Mouse (Mus musculus) left cerebral cortex, adult 18-20 months (tissue): Measurements from ENCODE around the gene Myo3b. TPM values are rescaled to one million over a fixed set of nuclear protein-coding genes. Genes with fewer than 3 reads are reported as not detected.
A peak's percentile ranks its signal among the peaks of the same experiment; 100 is the strongest.
"Not testable (repeated sequence)": the region's sequence is repeated elsewhere in the genome, so short reads cannot be mapped to it uniquely, and the experiment has no call there.

Experiments used
- DNase-seq, 2 experiments: peaks; one replicate each; pipeline ENCODE4 v3.0.0; 2021 to 2022; ENCODE audit warnings: low spot score in 2 of 2, mixed read lengths in 1 of 2
- total RNA-seq, 2 experiments: library from RNA; stranded (reverse); gene quantifications; 2 replicates each; pipeline ENCODE4 v1.2.3; 2021

The Myo3b gene
- total RNA-seq, 2 experiments from 2014 or later, result 0.68 to 0.86 TPM

DNA sequence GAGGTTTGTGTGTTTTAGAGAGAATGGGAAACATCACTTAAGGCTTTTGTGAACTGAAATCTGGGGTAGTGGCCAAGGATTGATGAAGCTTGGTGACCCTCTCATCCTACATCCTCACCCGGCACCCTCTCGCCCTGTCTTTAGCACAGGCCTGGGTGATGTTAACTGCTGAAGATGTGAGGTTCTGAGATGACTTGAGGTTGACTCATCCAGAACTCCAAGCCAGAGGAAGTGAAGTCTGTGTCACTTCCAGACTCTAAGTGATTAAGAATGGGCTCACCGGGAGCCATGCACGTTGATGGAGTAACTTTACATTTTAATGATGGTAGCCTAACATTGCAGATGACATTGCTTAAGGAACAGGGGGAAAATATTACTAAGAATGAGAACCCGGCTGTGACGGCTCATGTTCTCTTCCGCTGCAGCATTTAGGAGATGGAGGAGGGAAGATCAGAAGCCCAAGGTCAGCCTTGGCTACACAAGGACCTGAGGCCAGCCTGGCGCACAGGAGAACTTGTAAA is 143.3 kb downstream of the Myo3b start:
- DNase-seq, result no peak

- peak in 1 of 2 experiments; percentile 30 for DNase-seq
These were observed 148.1 kb downstream of the Myo3b start for GRCm38 (mm10) chr2:70187040-70187439.

GRCm38 (mm10) chr2:70195418-70196248 is 156.7 kb downstream of the Myo3b start:
- no peak for DNase-seq

- no peak for DNase-seq
These were observed 163.1 kb downstream of the Myo3b start for GRCm38 (mm10) chr2:70201796-70202555.

GRCm38 (mm10) chr2:70202578-70203167 is 163.7 kb downstream of the Myo3b start:
- DNase-seq, result no peak

- DNase-seq, result no peak
These were observed 169.5 kb downstream of the Myo3b start for GRCm38 (mm10) chr2:70208411-70208810.

- DNase-seq, result no peak
These were observed 170.9 kb downstream of the Myo3b start for GRCm38 (mm10) chr2:70209790-70210189.

DNA sequence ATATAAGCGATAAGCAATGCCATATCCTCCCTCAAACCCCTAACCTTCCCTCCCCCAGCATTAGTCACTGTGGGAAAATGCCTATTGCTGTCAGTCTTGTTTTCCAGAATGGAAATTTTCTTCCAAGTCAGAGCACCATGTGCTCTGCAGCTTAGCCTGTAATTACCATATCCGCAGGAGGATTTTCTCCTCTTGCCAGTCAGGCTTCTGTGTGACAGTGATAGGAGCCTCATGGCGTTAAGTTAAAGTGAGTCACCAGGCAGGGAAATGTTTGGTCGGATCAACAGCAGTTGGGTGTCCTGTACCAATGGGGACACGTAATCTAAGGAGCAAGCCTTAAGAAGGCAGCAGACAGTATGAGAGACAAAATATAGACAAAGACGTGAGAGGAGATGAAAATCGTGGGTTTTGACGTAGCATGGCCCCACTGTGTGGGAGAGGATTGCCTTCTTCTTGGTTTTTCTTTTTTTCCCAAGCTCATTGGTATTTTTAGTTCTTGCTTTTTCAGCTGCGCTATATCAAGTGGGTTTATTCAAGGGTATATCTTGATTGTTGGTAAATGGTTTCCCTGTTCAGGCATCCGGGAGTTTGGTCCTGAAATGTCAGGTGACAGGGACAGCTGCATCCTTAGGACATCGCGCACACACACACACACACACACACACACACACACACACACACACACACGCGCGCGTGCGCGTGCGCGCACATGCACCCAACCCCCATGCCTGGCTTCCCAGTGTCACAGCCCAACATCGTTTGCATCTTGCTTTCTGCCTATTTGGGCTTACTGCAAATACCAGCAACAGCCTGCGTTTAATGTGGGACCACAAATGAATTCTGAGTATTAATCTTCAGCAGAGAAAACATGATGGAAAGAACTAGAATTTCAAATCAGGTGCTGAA is 171.8 kb downstream of the Myo3b start:
- DNase-seq, result peak; percentile 24 to 55

- DNase-seq, result peak; percentile 44 to 65
These were observed 175.5 kb downstream of the Myo3b start for GRCm38 (mm10) chr2:70214401-70214800.

GRCm38 (mm10) chr2:70217800-70218199 is 178.9 kb downstream of the Myo3b start:
- DNase-seq, result no peak

DNA sequence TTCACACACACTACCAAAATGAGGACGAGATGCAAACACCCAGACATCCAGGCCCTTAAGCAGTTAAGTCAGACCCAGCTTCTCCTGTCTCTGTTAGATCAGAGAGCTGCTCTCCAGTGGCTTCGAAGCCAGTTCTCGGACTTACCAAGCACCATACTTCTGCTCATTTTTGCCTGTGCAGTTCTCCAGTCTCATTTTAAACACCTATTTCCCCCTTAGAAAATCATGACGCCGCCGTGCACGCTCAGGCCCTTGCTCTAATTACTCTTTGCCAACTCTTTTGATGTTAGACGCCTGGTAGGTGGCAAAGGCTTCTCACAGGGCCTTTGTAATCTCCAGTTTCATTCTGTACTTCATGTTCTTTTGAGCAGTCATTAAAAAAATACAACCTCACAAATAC is 179.5 kb downstream of the Myo3b start:
- DNase-seq, result no peak

DNA sequence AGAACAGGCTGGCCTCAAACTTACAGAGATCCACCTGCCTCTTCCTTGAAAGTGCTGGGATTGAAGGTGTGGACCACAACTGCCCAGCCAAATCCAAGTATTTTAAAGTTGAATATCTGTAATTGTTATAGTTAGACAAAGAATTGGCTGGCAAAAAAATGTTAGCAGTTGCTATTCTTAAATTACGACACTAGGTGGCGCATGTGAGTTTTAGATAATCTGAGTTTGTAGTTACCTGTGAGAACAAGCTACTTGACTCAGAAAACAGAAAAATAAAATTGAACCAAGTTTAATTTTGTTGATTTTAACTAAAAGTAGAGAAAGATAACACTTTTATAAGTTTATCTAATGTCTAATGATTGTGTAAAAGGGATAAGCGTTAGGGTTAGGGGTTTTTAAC is 187.8 kb downstream of the Myo3b start:
- no peak for DNase-seq

DNA sequence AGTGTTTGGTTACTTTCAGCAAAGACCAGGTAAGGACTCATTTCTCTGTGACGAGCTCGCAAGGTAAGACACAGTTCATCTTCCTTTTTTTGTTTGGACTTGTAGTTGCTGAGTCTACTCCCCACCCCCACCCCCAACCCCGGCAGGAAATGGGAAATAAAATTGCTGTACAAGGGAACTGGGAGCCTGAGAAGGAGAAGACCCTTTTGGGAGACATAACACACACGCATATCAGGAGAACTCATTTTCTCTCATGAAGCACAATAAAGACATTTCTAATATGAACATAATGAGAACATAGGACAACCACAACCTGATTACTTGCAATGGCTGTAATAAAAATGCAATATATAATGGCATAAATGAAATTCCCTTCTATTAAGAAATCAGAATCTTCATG is 195.5 kb downstream of the Myo3b start:
- DNase-seq, result not testable (repeated sequence)

GRCm38 (mm10) chr2:70245981-70246380 is 207.1 kb downstream of the Myo3b start:
- DNase-seq, result no peak

GRCm38 (mm10) chr2:70248616-70249015 is 209.7 kb downstream of the Myo3b start:
- DNase-seq, result no peak

- DNase-seq, result no peak
These were observed 210.9 kb downstream of the Myo3b start for GRCm38 (mm10) chr2:70249872-70250271.

DNA sequence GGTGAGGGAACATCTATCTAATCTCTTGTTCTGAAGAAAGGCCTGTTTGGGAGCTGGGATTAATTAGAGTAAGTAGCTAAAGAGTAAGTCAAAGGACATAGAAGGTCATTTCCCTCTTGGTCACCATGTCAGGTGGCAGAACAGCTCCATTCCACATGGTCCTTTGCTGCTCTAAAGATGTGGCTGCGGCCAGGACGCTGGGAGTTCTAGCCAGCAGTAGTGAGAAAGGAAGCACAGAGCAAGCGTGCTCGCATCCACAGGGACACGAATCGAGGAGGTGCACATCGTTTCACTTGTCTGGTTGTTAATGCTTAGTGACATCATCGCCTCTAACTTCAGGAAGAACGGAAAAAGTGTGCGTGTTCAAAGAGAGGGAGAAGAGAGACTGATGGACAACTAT is 212.3 kb downstream of the Myo3b start:
- DNase-seq, result no peak

DNA sequence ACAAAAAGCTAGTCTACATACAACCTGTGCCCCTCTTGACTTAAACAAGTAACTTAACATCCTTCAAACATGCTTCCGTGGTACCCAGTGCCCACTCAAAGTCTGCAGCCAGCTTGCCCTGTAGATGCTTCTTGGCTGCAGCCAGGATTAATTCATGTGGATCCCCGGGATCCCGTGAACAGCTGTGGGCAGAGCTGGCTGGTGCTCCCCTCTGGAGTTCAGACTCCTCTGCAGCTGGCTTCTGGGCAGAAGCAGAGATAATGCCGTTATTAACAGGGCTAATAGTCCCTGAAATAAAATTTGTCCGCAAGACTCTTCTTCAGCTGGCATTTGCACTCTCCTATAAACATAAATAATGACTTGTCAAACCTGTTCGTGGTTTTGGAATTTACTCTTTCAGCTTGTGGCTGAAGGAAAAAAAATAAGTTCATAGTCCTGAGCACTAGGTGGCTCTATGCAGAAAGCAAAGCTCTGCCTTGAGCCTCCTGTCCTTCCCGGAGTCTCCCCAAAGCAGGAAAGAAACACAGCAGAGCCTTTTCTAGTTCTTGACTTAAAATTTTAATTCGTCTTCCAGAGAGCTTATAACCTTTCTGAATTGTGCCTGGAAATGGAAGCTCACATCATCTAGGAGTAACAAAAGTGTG is 220.6 kb downstream of the Myo3b start:
- peak; percentile 19 to 27 for DNase-seq

DNA sequence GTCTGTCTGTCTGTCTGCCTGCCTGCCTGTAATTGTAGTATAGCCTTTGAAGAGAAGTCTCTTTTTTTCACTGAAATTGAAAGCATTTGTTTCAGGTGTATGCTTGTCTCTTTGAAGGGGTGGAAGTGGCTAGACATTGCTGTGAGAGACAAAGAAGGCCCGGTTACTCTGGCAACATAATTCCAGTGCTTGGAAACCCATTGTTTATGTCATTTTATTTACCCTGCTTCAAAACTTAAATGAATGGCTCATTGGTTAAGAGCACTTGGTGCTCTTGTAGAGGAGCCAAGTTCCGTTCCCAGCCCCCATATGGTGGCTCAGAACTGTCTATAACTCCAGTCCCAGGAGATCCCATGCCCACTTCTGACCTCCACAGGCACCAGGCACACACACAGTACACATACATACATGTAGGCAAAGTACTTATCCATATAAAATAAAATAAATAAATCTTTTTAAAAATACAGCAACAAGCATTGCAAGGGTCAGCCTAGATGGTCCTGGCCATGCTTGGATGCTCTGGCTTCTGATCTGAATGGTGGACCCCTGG is 221.8 kb downstream of the Myo3b start:
- no peak for DNase-seq
